Mouse (Mus musculus) layer of hippocampus, postnatal 25 days (tissue): ENCODE measurements around the gene Tub. TPM values are rescaled to one million over a fixed set of nuclear protein-coding genes. Genes with fewer than 3 reads are reported as not detected.

Source experiments
- total RNA-seq, 2 experiments: library from RNA; stranded (reverse); gene quantifications; 2 replicates each; pipeline ENCODE4 v1.2.3; 2021

Gene Tub
- total RNA-seq, 2 experiments from 2014 or later, result 159 to 187 TPM

Other genes starting within 250 kb of the Tub start
- not detected for gene Olfr512, start 237.0 kb upstream of the Tub start, total RNA-seq
- gene Olfr513, start 199.4 kb upstream of the Tub start, total RNA-seq, result not detected
- gene Olfr514, start 124.3 kb upstream of the Tub start, total RNA-seq, result not detected
- gene Olfr516, start 99.8 kb upstream of the Tub start, total RNA-seq, result not detected
- gene Olfr517, start 78.0 kb upstream of the Tub start, total RNA-seq, result not detected
- not detected for gene Olfr518, start 65.3 kb upstream of the Tub start, total RNA-seq
- gene Olfr519, start 55.9 kb upstream of the Tub start, total RNA-seq, result not detected
- under 1 TPM; 0.49 to 0.52 TPM for gene Nlrp10, start 20.2 kb upstream of the Tub start, total RNA-seq
- gene Eif3f, start 15.9 kb upstream of the Tub start, total RNA-seq, result 10 to 100 TPM; 90.6 to 92.9 TPM
- 10 to 100 TPM; 64.5 to 68.9 TPM for gene Ric3, start 133.0 kb downstream of the Tub start, total RNA-seq
- 10 to 100 TPM; 63.2 to 72.8 TPM for gene Lmo1, start 224.9 kb downstream of the Tub start, total RNA-seq